In the genomic region with DNA sequence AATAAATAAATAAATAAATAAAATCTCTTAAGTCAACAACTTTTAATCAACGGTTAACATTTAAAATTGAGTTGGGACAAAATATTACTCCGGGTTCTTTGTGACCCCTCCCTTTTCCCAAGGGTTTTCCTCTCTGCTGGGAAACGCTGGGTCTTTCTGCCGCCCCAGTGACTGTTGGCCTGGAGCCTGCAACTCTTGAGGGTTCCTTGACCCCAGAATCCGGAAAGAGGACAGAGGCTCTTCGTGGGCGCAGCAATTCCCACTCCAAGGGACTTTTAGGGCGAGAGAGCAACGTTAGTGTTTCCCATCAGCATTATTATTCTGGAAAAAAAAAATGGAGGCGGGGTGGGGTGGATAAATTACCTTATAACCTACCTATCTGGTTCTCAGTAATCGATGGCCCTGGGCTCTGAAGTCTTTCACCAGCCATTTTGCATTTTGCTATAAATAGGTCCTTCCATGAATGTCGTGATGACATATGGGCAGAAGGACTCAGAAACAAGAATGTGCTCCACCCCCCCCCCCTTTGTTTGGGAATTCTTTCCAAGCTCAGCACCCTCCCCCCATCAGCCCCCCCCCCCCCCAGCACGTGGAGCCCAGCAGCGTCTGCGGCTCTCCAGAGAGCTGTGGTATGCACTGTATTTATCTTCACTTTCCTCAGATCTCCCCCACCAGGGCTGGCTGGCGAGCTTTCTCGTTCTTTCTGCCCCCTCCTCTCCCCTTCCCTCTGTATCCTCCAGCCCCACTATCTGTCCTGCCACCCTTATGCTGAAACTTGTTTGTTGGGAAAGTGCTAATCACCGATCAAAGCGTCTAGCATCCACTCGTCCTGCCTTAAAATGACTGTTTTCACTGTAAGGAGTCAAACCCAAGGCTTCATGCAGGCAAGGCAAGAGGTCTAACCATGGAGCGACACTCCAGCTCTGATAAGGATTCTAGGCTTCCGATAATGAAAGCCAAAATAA, we compare ENCODE assay signal across 8 mouse cellular contexts. TPM values are rescaled to one million over a fixed set of nuclear protein-coding genes. Genes with fewer than 3 reads are reported as not detected.
DNase-seq lines count a peak whose midpoint lies in the region; TF ChIP-seq lines count a peak whose summit lies in the region.

No protein-coding gene starts in this region.

- H3K4me3 ChIP-seq in kidney, adult 2 months (ENCODE audit: insufficient read depth, low read depth, low read length) = no peak overlapping the region

- no peak for TF ChIP-seq CTCF in kidney, adult 2 months (conservative IDR thresholded peaks at IDR 0.05; ENCODE audit: insufficient read depth, insufficient read length, low read depth, low read length)

- DNase-seq in NIH3T3 (ENCODE audit: low read depth) = peak; percentile 57
- peak; percentile 52 for DNase-seq in c-Kit-positive CD71-positive TER-119-negative erythroid progenitor cells, embryonic 14.5 days (ENCODE audit: low read depth)
- peak; percentile 28 for DNase-seq in forelimb bud, embryonic 11.5 days (ENCODE audit: low read depth, low spot score)
- DNase-seq in kidney, adult 2 months = peak; percentile 76
- DNase-seq in lung, postnatal 10 days = peak; percentile 70
- peak; percentile 48 to 78 for DNase-seq in spleen, postnatal 4 days (ENCODE audit: low spot score in 2 of 2)
- no peak for DNase-seq in gastrocnemius, adult 18-20 months (ENCODE audit: low spot score)
- DNase-seq in gastrocnemius, adult 8-10 months (ENCODE audit: low spot score in 2 of 2) = no peak

- no peaks in the 10 kb centered on the region for H3K27me3 ChIP-seq in kidney, adult 2 months (replicated peaks; ENCODE audit: control insufficient read depth, insufficient read depth, low read length)

- 13% methylated on average over 22 of the region's 22 CpGs for WGBS in kidney, adult 2 months

- no peak for TF ChIP-seq POLR2A in kidney, adult 2 months (IDR thresholded peaks at IDR 0.05; ENCODE audit: low read depth, low read length)

- peaks cover 2% of the 10 kb centered on the region; the same call in 1 of the 2 replicates for H3K36me3 ChIP-seq in kidney, adult 2 months (ENCODE audit: control insufficient read depth, insufficient read depth, low read length)

- H3K4me1 ChIP-seq in kidney, adult 2 months (ENCODE audit: control insufficient read depth, insufficient read depth, low read length) = peaks cover 16% of the 10 kb centered on the region; the same call in 1 of the 2 replicates

- H3K27ac ChIP-seq in kidney, adult 2 months (ENCODE audit: insufficient read depth, low read depth, low read length) = peak overlapping the region; percentile 69

RNA-seq across cellular contexts. Expression of gene Cdkl1, which starts 32.6 kb away (rescaled TPM):
- 95.1 and 99.0 TPM in 2 replicates for polyA plus RNA-seq in kidney, adult 2 months (2012; rRNA removed)
- total RNA-seq in gastrocnemius, adult 18-20 months (2021) = 1 to 10 TPM; 1.0 to 1.6 TPM
- total RNA-seq in gastrocnemius, adult 8-10 months (2022) = 1 to 10 TPM; 1.1 to 1.7 (median 1.3) TPM

RNA-seq across cellular contexts. Expression of gene Atp5s, which starts 33.8 kb away (rescaled TPM):
- polyA plus RNA-seq in kidney, adult 2 months (2012; rRNA removed) = 18.6 and 20.2 TPM in 2 replicates
- 10 to 100 TPM; 20.1 to 23.3 TPM for total RNA-seq in gastrocnemius, adult 18-20 months (2021)
- total RNA-seq in gastrocnemius, adult 8-10 months (2022) = 10 to 100 TPM; 16.3 to 19.1 (median 17.1) TPM

RNA-seq across cellular contexts. Expression of gene L2hgdh, which starts 33.8 kb away (rescaled TPM):
- 27.2 and 35.5 TPM in 2 replicates for polyA plus RNA-seq in kidney, adult 2 months (2012; rRNA removed)
- 10 to 100 TPM; 37.6 to 42.5 TPM for total RNA-seq in gastrocnemius, adult 18-20 months (2021)
- total RNA-seq in gastrocnemius, adult 8-10 months (2022) = 10 to 100 TPM; 41.3 to 48.5 (median 45.1) TPM

Comparison
In these comparisons a context has a peak if more than half of its experiments do, and no peak if none do; other contexts are left out.
1. DNase-seq: peak in NIH3T3 (single experiment), c-Kit-positive CD71-positive TER-119-negative erythroid progenitor cells, embryonic 14.5 days (single experiment), forelimb bud, embryonic 11.5 days (single experiment), kidney, adult 2 months (single experiment), lung, postnatal 10 days (single experiment) and spleen, postnatal 4 days (2 of 2); none in gastrocnemius, adult 18-20 months (single experiment) and gastrocnemius, adult 8-10 months (0 of 2).